Mouse (Mus musculus): Measurements from ENCODE around the gene Rapgef4.

GRCm38 (mm10) chr2:72301194-72301916 is 320.3 kb downstream of the Rapgef4 start:
- no peak for TF ChIP-seq CTCF (IDR thresholded peaks at IDR 0.05; ENCODE audit: control insufficient read depth, insufficient read depth, insufficient replicate concordance, low read depth, low read length)
- no peak for TF ChIP-seq POLR2A (IDR thresholded peaks at IDR 0.05; ENCODE audit: control insufficient read depth, low read depth, low read length)
